Mouse (Mus musculus) sigmoid colon, adult 10 weeks (tissue): ENCODE data around the gene Pcsk5. TPM values are rescaled to one million over a fixed set of nuclear protein-coding genes. Genes with fewer than 3 reads are reported as not detected.

ENCODE experiments used
- polyA plus RNA-seq: library from polyadenylated mRNA; stranded (reverse); fragments of 350-450 nt; fragmentation: Illumina TruSeq; extraction: RNeasy Lipid Tissue Mini Kit (QIAGEN cat#74804); gene quantifications from one replicate; pipeline ENCODE4 v1.2.3, GENCODE M21; 2014; ENCODE audit warnings: low read depth, low replicate concordance

The Pcsk5 gene
- 9.4 TPM for polyA plus RNA-seq

GRCm38 (mm10) chr19:17837471-17837859 lies at the start of gene Pcsk5:
TSS of gene Pcsk5 (minus strand) at chr19:17837632.

GRCm38 (mm10) chr19:17393841-17394591 lies 443.4 kb downstream of the Pcsk5 start, which contains the start of gene Rfk:
TSS of gene Rfk (plus strand) at chr19:17394043.

